Mouse (Mus musculus) T-helper 17 cell (primary cell): ENCODE data around the gene Pex14.

Experiments used
- in situ Hi-C, 2 experiments: fragments of 300-600 bp; cut with MboI, MseI; formaldehyde crosslinking; loops; 1 replicate in 1 of 2; 2 replicates in 1 of 2; pipeline ENCODE4 v1.15.1; 2025; ENCODE audit warnings: high pct_unique_total_duplicates in 2 of 2

Gene Pex14

GRCm38 (mm10) chr4:149059713-149060112, 40.0 kb downstream of the Pex14 start:
- in situ Hi-C loops = loop anchor here (10.0 to 25.0 kb wide), 2 partner anchors 322 to 1335 kb away; no protein-coding TSS in a partner anchor

- in situ Hi-C loops = loop anchor here (10.0 to 25.0 kb wide), 2 partner anchors 321 to 1337 kb away; no protein-coding TSS in a partner anchor
Observed at GRCm38 (mm10) chr4:149058298-149058697, 41.4 kb downstream of the Pex14 start.

GRCm38 (mm10) chr4:149057470-149057869, 42.2 kb downstream of the Pex14 start:
- in situ Hi-C loops = loop anchor here (10.0 to 25.0 kb wide), 2 partner anchors 320 to 1337 kb away; no protein-coding TSS in a partner anchor

GRCm38 (mm10) chr4:149056957-149057356, 42.7 kb downstream of the Pex14 start:
- in situ Hi-C loops = loop anchor here (10.0 to 25.0 kb wide), 2 partner anchors 320 to 1338 kb away; no protein-coding TSS in a partner anchor

- in situ Hi-C loops = loop anchor here (10.0 to 25.0 kb wide), 2 partner anchors 319 to 1339 kb away; no protein-coding TSS in a partner anchor
Observed at GRCm38 (mm10) chr4:149055847-149056246, 43.8 kb downstream of the Pex14 start.

- in situ Hi-C loops = loop anchor here (10.0 to 25.0 kb wide), 2 partner anchors 312 to 1345 kb away; no protein-coding TSS in a partner anchor
Observed at GRCm38 (mm10) chr4:149049351-149050159, 50.1 kb downstream of the Pex14 start.

GRCm38 (mm10) chr4:149048625-149049228, 50.9 kb downstream of the Pex14 start:
- in situ Hi-C loops = no loop called here

GRCm38 (mm10) chr4:149047360-149047759, 52.3 kb downstream of the Pex14 start:
- in situ Hi-C loops = no loop called here

- in situ Hi-C loops = no loop called here
Observed at GRCm38 (mm10) chr4:149045885-149046284, 53.8 kb downstream of the Pex14 start.

- in situ Hi-C loops = no loop called here
Observed at GRCm38 (mm10) chr4:149040289-149040688, 59.4 kb downstream of the Pex14 start.

- in situ Hi-C loops = no loop called here
Observed at GRCm38 (mm10) chr4:149037706-149038105, 62.0 kb downstream of the Pex14 start.

- in situ Hi-C loops = no loop called here
Observed at GRCm38 (mm10) chr4:149036592-149036991, 63.1 kb downstream of the Pex14 start.

- in situ Hi-C loops = no loop called here
Observed at GRCm38 (mm10) chr4:149031507-149031906, 68.2 kb downstream of the Pex14 start.

- in situ Hi-C loops = no loop called here
Observed at GRCm38 (mm10) chr4:149027571-149027970, 72.1 kb downstream of the Pex14 start.

- in situ Hi-C loops = no loop called here
Observed at GRCm38 (mm10) chr4:149025242-149025641, 74.4 kb downstream of the Pex14 start.

- in situ Hi-C loops = no loop called here
Observed at GRCm38 (mm10) chr4:149021021-149021420, 78.7 kb downstream of the Pex14 start.

GRCm38 (mm10) chr4:149019456-149019855, 80.2 kb downstream of the Pex14 start:
- in situ Hi-C loops = no loop called here

- in situ Hi-C loops = no loop called here
Observed at GRCm38 (mm10) chr4:149006756-149007155, 92.9 kb downstream of the Pex14 start.

GRCm38 (mm10) chr4:149006107-149006506, 93.6 kb downstream of the Pex14 start:
- in situ Hi-C loops = no loop called here

- in situ Hi-C loops = no loop called here
Observed at GRCm38 (mm10) chr4:149002441-149003093, 97.1 kb downstream of the Pex14 start.

GRCm38 (mm10) chr4:149001515-149001914, 98.2 kb downstream of the Pex14 start:
- in situ Hi-C loops = no loop called here

GRCm38 (mm10) chr4:149000746-149001145, 98.9 kb downstream of the Pex14 start:
- in situ Hi-C loops = no loop called here
